Mouse (Mus musculus) urinary bladder, postnatal 25 days (tissue): ENCODE measurements around the gene Lamp1.

Experiments used
- DNase-seq: peaks from one replicate; pipeline ENCODE4 v3.0.0; 2022; ENCODE audit warnings: low spot score

The Lamp1 gene

DNA sequence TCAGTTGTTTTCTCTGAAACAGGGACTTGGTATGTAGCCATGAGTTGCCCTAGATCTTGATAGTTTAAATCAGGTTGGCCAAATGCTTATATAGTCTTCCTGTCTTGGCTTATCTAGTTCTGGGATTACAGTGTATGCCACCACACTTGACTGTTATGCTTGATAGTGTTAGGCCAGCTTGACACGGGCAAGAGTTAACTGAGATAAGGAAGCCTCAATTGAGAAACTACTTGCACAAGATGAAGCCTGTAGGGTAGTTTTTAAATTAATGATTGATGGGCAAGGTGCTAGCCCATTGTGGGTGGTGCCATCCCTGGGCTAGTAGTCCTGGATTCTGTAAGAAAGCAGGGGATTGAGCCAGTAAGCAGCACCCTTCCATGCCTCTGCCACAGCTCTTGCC is 4.6 kb downstream of the Lamp1 start:
- DNase-seq = no peak

DNA sequence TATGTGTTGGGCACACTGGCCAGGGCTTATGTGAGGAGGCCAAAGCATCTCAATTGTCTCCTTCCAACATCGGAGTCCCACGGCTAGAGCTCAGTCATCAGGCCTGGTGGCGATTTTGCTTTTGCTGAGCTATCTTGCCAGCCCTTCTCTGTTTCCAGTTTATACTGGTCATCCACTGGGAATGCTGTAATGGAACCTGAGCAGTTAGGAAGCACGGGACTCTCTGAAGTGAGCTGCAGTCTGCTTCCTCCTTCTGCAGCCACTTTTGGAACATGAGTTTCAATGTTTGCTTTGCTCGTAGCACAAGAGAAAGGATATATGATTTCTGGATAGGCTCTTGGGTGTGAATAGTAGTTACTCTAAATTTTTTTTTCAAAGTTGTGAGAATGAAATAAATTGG is 5.4 kb downstream of the Lamp1 start:
- DNase-seq = no peak

DNA sequence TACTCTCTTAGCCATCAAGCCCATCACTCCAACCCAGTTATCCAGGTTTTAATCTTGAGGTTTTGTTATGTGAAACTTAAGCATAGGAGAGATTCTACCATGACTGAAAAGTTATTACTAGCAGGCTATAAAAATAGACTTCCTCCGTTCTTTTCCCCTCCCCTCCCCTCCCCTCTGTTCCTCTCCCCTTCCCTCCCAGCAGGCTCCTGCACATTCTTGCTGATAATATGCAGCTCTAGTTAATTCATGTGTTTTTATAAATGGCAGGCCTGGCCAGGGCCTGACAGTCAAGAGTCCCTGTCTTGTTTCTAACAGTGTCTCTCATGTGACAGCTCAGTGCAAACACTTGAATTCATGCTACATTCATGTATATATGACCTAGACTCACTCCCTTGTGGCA is 11.5 kb downstream of the Lamp1 start:
- no peak for DNase-seq

DNA sequence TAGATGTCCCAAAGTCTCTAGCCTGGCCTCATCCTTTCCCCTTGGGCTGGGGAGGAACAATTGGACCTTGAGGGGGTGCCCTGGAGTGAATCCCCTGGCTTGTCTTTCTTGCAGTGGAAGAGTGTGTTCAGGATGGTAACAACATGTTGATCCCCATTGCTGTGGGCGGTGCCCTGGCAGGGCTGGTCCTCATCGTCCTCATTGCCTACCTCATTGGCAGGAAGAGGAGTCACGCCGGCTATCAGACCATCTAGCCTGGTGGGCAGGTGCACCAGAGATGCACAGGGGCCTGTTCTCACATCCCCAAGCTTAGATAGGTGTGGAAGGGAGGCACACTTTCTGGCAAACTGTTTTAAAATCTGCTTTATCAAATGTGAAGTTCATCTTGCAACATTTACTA is 15.3 kb downstream of the Lamp1 start:
- no peak for DNase-seq

DNA sequence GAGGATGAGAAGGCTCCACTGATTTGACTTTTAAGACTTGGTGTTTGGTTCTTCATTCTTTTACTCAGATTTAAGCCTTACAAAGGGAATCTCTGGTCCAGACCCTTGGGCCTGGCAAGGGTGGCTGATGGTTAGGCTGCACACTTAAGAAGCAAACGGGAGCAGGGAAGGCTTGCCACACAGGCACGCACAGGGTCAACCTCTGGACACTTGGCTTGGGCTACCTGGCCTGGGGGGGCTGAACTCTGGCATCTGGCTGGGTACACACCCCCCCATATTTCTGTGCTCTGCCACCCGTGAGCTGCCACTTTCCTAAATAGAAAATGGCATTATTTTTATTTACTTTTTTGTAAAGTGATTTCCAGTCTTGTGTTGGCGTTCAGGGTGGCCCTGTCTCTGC is 15.8 kb downstream of the Lamp1 start:
- DNase-seq = no peak

DNA sequence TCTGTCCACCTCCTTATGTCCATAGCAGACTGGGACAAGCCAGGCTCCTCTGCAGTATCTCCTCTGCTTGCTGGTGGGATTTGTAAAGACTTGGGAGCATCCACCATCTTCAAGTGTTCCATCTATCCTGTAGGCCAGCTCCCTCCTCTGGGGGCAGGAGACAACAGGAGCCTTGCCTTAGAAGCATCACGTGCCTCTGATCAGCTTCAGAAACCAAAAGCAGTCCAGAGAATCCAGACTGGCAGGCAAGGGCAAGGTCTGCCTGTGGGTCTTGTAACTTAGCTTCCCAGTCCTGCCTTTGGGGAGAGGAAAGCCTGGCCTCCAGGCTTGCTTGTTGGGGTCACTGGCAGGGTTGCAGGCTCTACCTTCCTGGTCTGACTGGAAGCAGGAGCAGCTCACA is 16.7 kb downstream of the Lamp1 start:
- DNase-seq = no peak

DNA sequence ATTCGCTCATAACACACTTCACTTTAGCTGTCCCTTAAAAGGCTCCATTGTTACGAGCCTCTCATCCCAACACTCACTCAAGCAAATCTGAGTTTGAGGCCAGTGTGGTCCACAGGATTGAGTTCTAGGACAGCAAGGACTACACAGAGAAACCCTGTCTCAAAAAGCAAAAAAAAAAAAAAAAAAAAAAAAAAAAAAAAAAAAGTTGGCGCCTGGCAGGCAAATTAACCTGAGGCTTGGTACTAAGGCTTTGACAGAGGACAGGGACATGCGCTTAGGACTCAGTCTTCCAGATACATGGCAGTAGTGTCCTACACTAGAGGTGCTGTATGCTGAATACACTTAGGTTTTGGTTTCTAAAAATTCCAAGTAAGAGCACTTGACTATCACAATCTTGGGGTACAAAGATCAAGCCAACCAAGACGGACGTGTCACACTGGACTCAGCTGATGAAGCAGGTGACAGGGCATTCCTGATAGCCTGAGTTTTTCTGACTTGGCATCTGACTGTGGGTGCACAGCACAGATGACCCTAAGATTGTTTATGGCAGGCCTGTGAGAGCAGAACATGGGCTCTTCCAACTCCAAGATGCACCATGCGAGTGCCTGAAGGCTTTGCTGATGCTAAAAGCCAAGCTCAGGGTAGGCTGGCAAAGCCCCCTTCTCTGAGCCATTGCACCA is 18.4 kb downstream of the Lamp1 start:
- DNase-seq = no peak

GRCm38 (mm10) chr8:13178137-13178536 is 19.2 kb downstream of the Lamp1 start:
- no peak for DNase-seq

GRCm38 (mm10) chr8:13179482-13179881 is 20.5 kb downstream of the Lamp1 start:
- DNase-seq = no peak

DNA sequence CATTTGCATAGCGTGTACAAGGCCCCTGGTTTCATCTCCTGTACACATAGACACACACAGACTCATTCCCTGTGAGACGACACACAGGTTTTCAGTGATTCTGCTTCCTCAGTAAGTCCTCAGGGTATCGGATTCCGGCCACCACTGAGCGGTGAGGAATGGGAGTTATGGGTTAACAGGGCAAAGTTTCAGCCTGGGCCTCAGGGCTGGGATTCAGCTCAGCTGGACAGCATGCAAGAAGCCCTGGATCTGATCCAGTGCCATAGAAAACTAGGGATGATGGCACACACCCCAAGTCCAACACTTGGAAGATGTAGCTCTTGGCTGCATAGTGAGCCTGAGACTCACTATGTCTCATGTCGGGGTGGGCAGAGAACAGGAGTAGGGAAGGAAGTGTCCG is 21.0 kb downstream of the Lamp1 start:
- DNase-seq = no peak

DNA sequence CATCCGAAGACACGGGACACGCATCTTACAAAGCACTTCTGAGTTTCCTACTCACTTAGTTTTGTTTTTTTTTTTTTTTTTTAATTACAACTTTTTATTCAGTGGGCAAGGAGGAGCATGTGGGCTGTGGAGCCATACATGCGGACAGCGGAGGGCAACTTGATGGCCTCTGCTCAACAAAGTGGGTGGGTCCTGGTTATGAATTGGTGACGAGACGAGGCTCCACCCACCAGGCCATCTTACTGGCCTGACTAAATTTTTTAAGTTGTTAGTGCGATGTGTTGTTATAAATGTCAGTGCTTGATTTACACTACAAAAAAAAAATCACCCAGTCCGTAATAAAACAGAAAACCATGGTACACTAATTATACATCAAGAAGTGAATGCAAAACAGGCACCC is 21.4 kb downstream of the Lamp1 start:
- no peak for DNase-seq

GRCm38 (mm10) chr8:13180911-13181690 is 22.1 kb downstream of the Lamp1 start:
- no peak for DNase-seq

GRCm38 (mm10) chr8:13181691-13181976 is 22.7 kb downstream of the Lamp1 start:
- no peak for DNase-seq

GRCm38 (mm10) chr8:13186819-13187218 is 27.9 kb downstream of the Lamp1 start:
- no peak for DNase-seq

GRCm38 (mm10) chr8:13187229-13187628 is 28.3 kb downstream of the Lamp1 start:
- DNase-seq = no peak

DNA sequence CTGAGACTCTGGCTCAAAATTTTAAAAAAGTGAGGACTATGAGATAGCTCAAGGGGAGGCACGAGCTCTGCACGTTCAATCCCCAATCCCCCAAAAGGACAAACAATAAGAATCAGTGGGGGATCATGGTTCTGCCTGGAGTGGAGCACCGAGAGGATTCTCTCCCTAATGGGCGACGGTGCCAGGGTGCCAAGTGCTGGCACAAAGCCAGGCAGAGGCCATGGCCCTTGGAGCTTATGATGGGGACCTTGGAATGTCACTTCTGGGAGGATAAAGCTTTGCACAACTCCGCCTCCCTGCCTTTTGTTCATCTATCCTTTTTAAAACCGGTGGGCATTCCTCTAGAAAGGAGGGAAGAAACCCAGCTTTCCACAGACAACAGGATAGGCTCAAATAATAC is 28.7 kb downstream of the Lamp1 start:
- no peak for DNase-seq

- no peak for DNase-seq
Observed at GRCm38 (mm10) chr8:13188052-13188555, 29.1 kb downstream of the Lamp1 start.

DNA sequence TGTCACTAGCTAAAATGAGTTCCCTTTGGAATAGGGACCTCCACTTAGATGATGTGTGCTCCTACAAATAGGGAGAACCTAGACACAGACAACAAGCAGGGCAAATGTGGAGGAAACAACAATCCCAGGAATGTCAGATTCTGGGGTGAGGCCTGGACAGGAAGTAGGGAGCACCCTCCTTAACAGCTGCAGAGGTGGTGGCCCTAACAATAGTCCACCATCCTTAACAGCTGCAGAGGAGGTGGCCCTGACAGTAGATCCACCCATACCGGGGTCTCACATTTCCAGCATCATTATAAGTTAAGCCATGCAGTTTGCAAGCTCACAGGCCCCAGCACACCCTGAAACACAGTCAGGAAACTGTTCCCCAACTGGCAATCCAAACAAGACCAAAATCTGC is 29.9 kb downstream of the Lamp1 start:
- no peak for DNase-seq

- no peak for DNase-seq
Observed at GRCm38 (mm10) chr8:13190235-13190634, 31.3 kb downstream of the Lamp1 start.

DNA sequence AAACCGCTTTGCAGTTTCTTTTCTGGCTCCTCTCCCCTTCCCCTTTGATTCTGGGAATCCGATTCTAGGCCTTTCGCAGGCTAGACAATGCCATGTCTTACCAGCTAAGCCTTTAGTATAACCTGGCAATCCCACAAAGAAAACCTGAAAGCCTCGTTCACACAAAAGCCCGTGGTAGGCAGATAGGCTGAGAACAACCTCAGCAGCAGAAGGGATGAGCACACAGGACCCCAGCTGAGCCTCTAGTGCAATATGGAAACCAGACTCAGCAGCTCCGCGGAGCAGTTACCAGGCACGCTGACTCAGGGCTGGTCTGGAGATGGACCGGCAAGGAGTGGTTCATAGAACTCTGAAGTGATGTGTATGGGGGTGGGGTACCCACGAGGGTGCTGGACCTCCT is 35.9 kb downstream of the Lamp1 start:
- no peak for DNase-seq

GRCm38 (mm10) chr8:13197493-13197892 is 38.5 kb downstream of the Lamp1 start:
- no peak for DNase-seq

GRCm38 (mm10) chr8:13199385-13200061 is 40.6 kb downstream of the Lamp1 start:
- no peak for DNase-seq

- peak; percentile 64 for DNase-seq
Observed at GRCm38 (mm10) chr8:13200301-13201012, 41.5 kb downstream of the Lamp1 start, which contains the start of gene Grtp1. Gene Grtp1, minus strand, starts transcription at chr8:13200620.
